Mouse (Mus musculus): Measurements from ENCODE around the gene Speer4d. TPM values are rescaled to one million over a fixed set of nuclear protein-coding genes. Genes with fewer than 3 reads are reported as not detected.
A peak's percentile ranks its signal among the peaks of the same experiment; 100 is the strongest.
"Not testable (repeated sequence)": the region's sequence is repeated elsewhere in the genome, so short reads cannot be mapped to it uniquely, and the experiment has no call there.

Speer4d gene
- polyA plus RNA-seq, 1 experiment from 2014 or later, result not detected

DNA sequence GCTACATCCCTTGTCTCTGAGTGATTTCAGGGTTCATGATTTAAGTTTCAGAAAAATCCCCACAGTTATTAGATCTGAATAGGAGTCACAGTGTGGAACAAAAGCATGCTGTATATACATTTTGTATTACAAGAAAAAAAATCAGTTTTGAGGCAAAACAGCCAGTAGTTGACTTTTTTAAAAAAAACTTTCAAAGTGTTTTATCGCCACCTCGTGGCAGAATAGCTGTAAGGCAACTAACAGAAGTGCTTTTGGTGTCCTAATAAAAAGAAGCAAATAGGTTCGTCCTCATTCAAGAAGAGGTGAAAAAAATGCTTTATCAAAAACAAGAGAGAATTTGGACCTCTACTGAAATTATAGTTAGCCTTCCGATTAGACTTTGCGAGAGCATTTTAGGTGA is 11.2 kb downstream of the Speer4d start:
- not testable (repeated sequence) for H3K36me3 ChIP-seq (ENCODE audit: control insufficient read depth, insufficient read depth, low read length); H3K4me3 ChIP-seq (ENCODE audit: low read depth, low read length); H3K4me1 ChIP-seq (replicated peaks; ENCODE audit: control insufficient read depth, insufficient read depth, low read length); H3K27me3 ChIP-seq (ENCODE audit: control insufficient read depth, insufficient read depth, low read length); H3K4me2 ChIP-seq (replicated peaks; ENCODE audit: low read depth, low read length); H3K9me3 ChIP-seq (ENCODE audit: control insufficient read depth, low read length); H3K27ac ChIP-seq (ENCODE audit: low read depth, low read length); ATAC-seq (ENCODE audit: low FRiP score); DNase-seq (ENCODE audit: low spot score); H3K9ac ChIP-seq (ENCODE audit: low read depth, low read length)
- 31% methylated on average over 5 of the region's 5 CpGs for WGBS

DNA sequence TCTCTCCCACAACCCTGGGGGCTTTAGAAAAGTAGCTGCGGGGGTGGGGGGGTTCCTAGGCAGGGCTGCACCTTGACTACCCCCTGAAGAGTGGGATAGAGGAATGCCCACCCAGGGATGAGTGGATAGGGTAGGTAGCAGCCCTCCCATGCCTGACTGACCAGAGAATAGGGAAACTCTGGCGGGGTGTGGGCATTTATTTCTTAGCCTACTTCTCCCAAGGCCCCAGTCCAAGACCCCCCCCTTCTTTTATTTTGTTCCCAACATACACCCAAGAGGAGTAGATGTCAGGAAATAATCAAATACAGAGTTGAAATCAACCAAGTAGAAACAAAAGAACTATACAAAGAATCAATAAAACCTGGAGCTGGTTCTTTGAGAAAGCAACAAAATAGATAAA is 18.8 kb downstream of the Speer4d start:
- H3K27me3 ChIP-seq (ENCODE audit: control insufficient read depth, insufficient read depth, low read length); H3K27ac ChIP-seq (ENCODE audit: low read depth, low read length); H3K9ac ChIP-seq (ENCODE audit: low read depth, low read length); H3K4me3 ChIP-seq (ENCODE audit: low read depth, low read length); H3K36me3 ChIP-seq (ENCODE audit: control insufficient read depth, insufficient read depth, low read length); DNase-seq (ENCODE audit: low spot score); H3K9me3 ChIP-seq (ENCODE audit: control insufficient read depth, low read length); H3K4me2 ChIP-seq (replicated peaks; ENCODE audit: low read depth, low read length); H3K4me1 ChIP-seq (replicated peaks; ENCODE audit: control insufficient read depth, insufficient read depth, low read length): not testable (repeated sequence)
- ATAC-seq (ENCODE audit: low FRiP score), result 0 out of 2 replicates have a peak, but pooled peaks have one; percentile 69
- WGBS, result 57% methylated on average over 2 of the region's 2 CpGs

DNA sequence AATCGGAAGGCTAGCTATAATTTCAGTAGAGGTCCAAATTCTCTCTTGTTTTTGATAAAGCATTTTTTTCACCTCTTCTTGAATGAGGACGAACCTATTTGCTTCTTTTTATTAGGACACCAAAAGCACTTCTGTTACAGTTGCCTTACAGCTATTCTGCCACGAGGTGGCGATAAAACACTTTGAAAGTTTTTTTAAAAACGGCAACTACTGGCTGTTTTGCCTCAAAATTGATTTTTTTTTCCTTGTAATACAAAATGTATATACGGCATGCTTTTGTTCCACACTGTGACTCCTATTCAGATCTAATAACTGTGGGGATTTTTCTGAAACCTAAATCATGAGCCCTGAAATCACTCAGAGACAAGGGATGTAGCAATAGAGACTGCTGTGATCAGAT is 26.8 kb downstream of the Speer4d start:
- DNase-seq (ENCODE audit: low spot score), result not testable (repeated sequence)

DNA sequence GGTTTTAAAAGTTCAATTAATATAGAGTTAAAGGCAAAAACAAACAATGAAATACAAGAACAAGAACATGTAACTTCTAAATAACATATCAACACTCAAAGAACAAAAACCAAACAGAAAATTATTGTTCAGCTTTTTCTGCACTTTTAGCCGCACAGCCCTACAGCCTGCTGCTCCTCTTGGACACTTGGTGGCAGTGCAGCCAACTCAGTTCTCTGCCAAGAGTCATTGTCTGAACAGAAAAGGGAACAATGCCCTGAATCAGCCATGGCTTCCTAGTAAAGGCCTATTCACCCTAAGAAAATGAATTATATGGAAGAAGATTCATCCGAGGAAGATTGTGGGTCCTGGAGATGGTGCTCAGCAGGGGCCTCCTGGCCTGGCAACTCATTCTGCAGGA is 33.5 kb downstream of the Speer4d start:
- H3K27me3 ChIP-seq (ENCODE audit: control insufficient read depth, insufficient read depth, low read length); H3K27ac ChIP-seq (ENCODE audit: low read depth, low read length); H3K9me3 ChIP-seq (ENCODE audit: control insufficient read depth, low read length); ATAC-seq (ENCODE audit: low FRiP score); H3K4me3 ChIP-seq (ENCODE audit: low read depth, low read length); H3K36me3 ChIP-seq (ENCODE audit: control insufficient read depth, insufficient read depth, low read length); H3K4me1 ChIP-seq (replicated peaks; ENCODE audit: control insufficient read depth, insufficient read depth, low read length); H3K4me2 ChIP-seq (replicated peaks; ENCODE audit: low read depth, low read length); H3K9ac ChIP-seq (ENCODE audit: low read depth, low read length); DNase-seq (ENCODE audit: low spot score): not testable (repeated sequence)
- 68% methylated on average over 2 of the region's 2 CpGs for WGBS

More for the DNA sequence above, 26.8 kb downstream of the Speer4d start:
- not testable (repeated sequence) for H3K27ac ChIP-seq (ENCODE audit: low read depth, low read length); H3K4me1 ChIP-seq (replicated peaks; ENCODE audit: control insufficient read depth, insufficient read depth, low read length); H3K4me3 ChIP-seq (ENCODE audit: low read depth, low read length); ATAC-seq (ENCODE audit: low FRiP score); H3K9ac ChIP-seq (ENCODE audit: low read depth, low read length); H3K27me3 ChIP-seq (ENCODE audit: control insufficient read depth, insufficient read depth, low read length); H3K36me3 ChIP-seq (ENCODE audit: control insufficient read depth, insufficient read depth, low read length); H3K9me3 ChIP-seq (ENCODE audit: control insufficient read depth, low read length); H3K4me2 ChIP-seq (replicated peaks; ENCODE audit: low read depth, low read length)
- WGBS, result 33% methylated on average over 6 of the region's 6 CpGs

DNA sequence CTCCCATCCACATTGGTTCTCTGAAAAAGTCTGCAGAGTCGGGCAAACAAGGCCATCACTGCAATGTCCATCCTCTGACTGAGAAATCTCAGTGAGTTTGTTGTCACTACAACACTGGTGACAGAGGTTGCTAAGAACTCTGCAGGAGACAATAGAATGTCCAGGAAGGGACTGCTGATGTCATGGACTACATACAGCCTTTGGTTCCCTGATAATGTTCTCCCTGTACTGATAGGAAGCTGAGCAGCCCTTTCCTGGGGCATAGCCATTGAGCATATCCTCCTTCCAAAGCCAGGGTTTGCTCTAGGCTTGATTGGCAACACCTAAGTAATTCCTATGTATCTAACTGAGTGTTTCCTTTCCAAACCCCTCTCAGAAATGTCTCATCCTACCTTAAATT is 38.1 kb downstream of the Speer4d start, which contains the start of gene 4930572O03Rik:
Gene 4930572O03Rik (minus strand): TSS at position 101 of the 400 bp plus-strand sequence.
- not testable (repeated sequence) for ATAC-seq (ENCODE audit: low FRiP score); H3K36me3 ChIP-seq (ENCODE audit: control insufficient read depth, insufficient read depth, low read length); DNase-seq (ENCODE audit: low spot score); H3K4me3 ChIP-seq (ENCODE audit: low read depth, low read length); H3K4me2 ChIP-seq (replicated peaks; ENCODE audit: low read depth, low read length); H3K4me1 ChIP-seq (replicated peaks; ENCODE audit: control insufficient read depth, insufficient read depth, low read length); H3K27ac ChIP-seq (ENCODE audit: low read depth, low read length); H3K27me3 ChIP-seq (ENCODE audit: control insufficient read depth, insufficient read depth, low read length); H3K9ac ChIP-seq (ENCODE audit: low read depth, low read length); H3K9me3 ChIP-seq (ENCODE audit: control insufficient read depth, low read length)
- 73% methylated on average over 1 of the region's 1 CpGs for WGBS

DNA sequence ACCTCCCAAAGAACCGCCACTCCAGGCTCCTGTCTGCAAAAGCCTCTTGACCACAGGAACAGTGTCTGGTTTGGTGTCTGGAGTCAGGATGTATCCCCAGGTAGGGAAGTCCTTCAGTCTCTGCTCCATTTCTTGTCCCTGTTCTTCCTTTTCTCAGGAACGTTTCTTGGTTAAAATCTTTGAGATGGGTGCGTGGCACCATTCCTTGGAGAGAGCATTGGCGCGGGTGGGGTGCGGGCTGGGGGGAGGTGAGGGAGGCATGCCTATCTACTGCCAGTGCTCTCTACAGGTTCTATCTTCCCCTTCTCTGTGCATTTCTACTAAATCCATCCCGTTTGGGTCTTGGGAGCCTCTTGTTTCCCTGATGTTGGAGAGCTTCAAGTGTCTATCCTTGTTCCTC is 45.0 kb downstream of the Speer4d start:
- H3K9ac ChIP-seq (ENCODE audit: low read depth, low read length); H3K36me3 ChIP-seq (ENCODE audit: control insufficient read depth, insufficient read depth, low read length); ATAC-seq (ENCODE audit: low FRiP score); DNase-seq (ENCODE audit: low spot score); H3K4me1 ChIP-seq (replicated peaks; ENCODE audit: control insufficient read depth, insufficient read depth, low read length); H3K4me3 ChIP-seq (ENCODE audit: low read depth, low read length); H3K4me2 ChIP-seq (replicated peaks; ENCODE audit: low read depth, low read length); H3K9me3 ChIP-seq (ENCODE audit: control insufficient read depth, low read length); H3K27ac ChIP-seq (ENCODE audit: low read depth, low read length); H3K27me3 ChIP-seq (ENCODE audit: control insufficient read depth, insufficient read depth, low read length): not testable (repeated sequence)
- 76% methylated on average over 7 of the region's 7 CpGs for WGBS

DNA sequence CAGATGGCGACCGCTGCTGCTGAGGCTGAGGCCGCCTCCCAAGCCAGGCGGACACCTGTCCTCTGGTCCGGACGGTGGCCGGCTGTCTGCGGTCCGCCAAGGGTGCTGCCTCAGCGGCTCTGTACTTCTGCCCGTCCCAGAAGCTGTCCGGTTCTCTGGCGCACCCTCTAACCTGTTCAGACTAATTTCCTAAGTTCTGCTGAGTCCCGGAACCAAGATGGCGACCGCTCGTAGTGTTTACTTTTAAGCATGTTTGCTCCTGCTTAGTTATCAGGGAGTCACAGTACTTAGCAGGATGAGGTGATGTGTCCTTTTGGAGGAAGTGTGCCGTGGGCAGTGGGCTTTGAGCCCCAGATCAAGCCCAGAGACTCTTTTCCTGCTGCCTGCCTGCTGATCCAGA is 51.9 kb downstream of the Speer4d start:
- H3K27ac ChIP-seq (ENCODE audit: low read depth, low read length); H3K4me1 ChIP-seq (replicated peaks; ENCODE audit: control insufficient read depth, insufficient read depth, low read length); H3K4me3 ChIP-seq (ENCODE audit: low read depth, low read length); DNase-seq (ENCODE audit: low spot score); H3K9me3 ChIP-seq (ENCODE audit: control insufficient read depth, low read length); H3K27me3 ChIP-seq (ENCODE audit: control insufficient read depth, insufficient read depth, low read length); H3K36me3 ChIP-seq (ENCODE audit: control insufficient read depth, insufficient read depth, low read length); H3K4me2 ChIP-seq (replicated peaks; ENCODE audit: low read depth, low read length); H3K9ac ChIP-seq (ENCODE audit: low read depth, low read length): not testable (repeated sequence)
- ATAC-seq (ENCODE audit: low FRiP score), result peak; percentile 56
- 86% methylated on average over 7 of the region's 18 CpGs for WGBS

Other genes with a start within 250 kb of the Speer4d start
- not detected in 2 replicates for gene Gm21149, start 142.5 kb upstream of the Speer4d start, polyA plus RNA-seq (2014; fragmentation: Nextera tagmentation; extraction: Ambion mirVana)
- not detected in 2 replicates for gene Gm21190, start 89.8 kb upstream of the Speer4d start, polyA plus RNA-seq (2014; fragmentation: Nextera tagmentation; extraction: Ambion mirVana)
- gene Gm21083, start 41.7 kb upstream of the Speer4d start, polyA plus RNA-seq (2014; fragmentation: Nextera tagmentation; extraction: Ambion mirVana), result not detected in 2 replicates
- gene 4930572O03Rik, start 38.0 kb downstream of the Speer4d start, polyA plus RNA-seq (2014; fragmentation: Nextera tagmentation; extraction: Ambion mirVana), result not detected in 2 replicates
- not detected in 2 replicates for gene Speer4c, start 95.2 kb downstream of the Speer4d start, polyA plus RNA-seq (2014; fragmentation: Nextera tagmentation; extraction: Ambion mirVana)